Mouse (Mus musculus) cortical plate, adult 2 months (tissue): ENCODE measurements around the gene Fkbp10.

Experiments
- CTCF ChIP-seq: fragments of 200-500 bp; IDR thresholded peaks from 2 replicates; pipeline ENCODE4 v1.5.1; 2011; ENCODE audit warnings: mild to moderate bottlenecking, control low read depth, low read length; ENCODE audit not compliant: insufficient read depth; ENCODE audit errors: extremely low read depth
- POLR2A ChIP-seq: fragments of 200-500 bp; IDR thresholded peaks from 2 replicates; pipeline ENCODE4 v1.6.1; 2011; ENCODE audit warnings: mild to moderate bottlenecking, low read length, control low read depth; ENCODE audit not compliant: insufficient read depth; ENCODE audit errors: extremely low read depth

DNA sequence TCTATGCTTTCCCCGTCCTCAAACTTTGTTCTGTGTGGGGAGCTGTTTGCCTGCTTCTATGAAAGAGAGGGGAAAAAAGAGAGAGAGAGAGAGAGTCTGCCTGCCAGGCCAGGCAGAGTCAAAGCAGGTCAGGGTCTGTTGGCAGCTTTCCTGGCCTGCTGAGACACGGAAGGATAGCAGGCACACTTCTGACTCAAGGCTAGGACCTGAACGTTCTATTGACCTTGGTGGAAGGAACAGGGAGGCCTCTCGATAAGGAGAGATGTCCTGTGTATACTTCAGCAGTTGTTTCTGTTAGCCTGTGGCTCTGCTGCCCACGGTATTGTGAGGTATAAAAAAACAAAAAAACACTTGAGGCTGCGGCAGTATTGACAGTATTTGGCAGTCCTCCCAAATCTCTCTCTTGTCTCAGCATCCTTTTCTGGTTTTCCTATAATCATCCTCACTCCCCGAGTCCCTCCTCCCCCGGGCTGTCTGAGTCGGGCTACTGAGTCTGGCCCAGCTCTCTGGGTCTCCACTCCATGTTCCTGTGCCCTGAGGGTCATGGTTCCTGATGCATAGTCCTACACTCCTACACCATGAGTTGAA is 13.2 kb downstream of the Fkbp10 start:
- no peak for TF ChIP-seq CTCF
- no peak; the same call in 1 of the 2 replicates for TF ChIP-seq POLR2A
